Mouse (Mus musculus) fibroblast of lung, adult 2 months (primary cell): ENCODE results near the gene Tmprss7.

ENCODE experiments used
- DNase-seq: peaks from one replicate; pipeline ENCODE4 v3.0.0-alpha.2; 2011; ENCODE audit warnings: low read depth

Gene Tmprss7

GRCm38 (mm10) chr16:45693558-45693957, at the start of gene Tmprss7:
Gene Tmprss7, minus strand, starts transcription at chr16:45693658.
- DNase-seq, result no peak

GRCm38 (mm10) chr16:45742615-45743476, 49.4 kb upstream of the Tmprss7 start, which contains the start of gene Abhd10:
Gene Abhd10, minus strand, starts transcription at chr16:45742955.
- DNase-seq, result peak; percentile 83

- DNase-seq, result no peak
Observed at GRCm38 (mm10) chr16:45737880-45738279, 44.4 kb upstream of the Tmprss7 start.

- no peak for DNase-seq
Observed at GRCm38 (mm10) chr16:45736724-45737123, 43.3 kb upstream of the Tmprss7 start.

- no peak for DNase-seq
Observed at GRCm38 (mm10) chr16:45729163-45729562, 35.7 kb upstream of the Tmprss7 start.

- DNase-seq, result no peak
Observed at GRCm38 (mm10) chr16:45724742-45725102, 31.3 kb upstream of the Tmprss7 start.

- DNase-seq, result no peak
Observed at GRCm38 (mm10) chr16:45724061-45724741, 30.7 kb upstream of the Tmprss7 start, which contains the start of gene Tagln3. Gene Tagln3, minus strand, starts transcription at chr16:45724608.

GRCm38 (mm10) chr16:45723172-45723901, 29.9 kb upstream of the Tmprss7 start:
- no peak for DNase-seq

- no peak for DNase-seq
Observed at GRCm38 (mm10) chr16:45722460-45722951, 29.0 kb upstream of the Tmprss7 start.

- no peak for DNase-seq
Observed at GRCm38 (mm10) chr16:45720022-45720630, 26.7 kb upstream of the Tmprss7 start.

- DNase-seq, result no peak
Observed at GRCm38 (mm10) chr16:45718296-45718695, 24.8 kb upstream of the Tmprss7 start.

- no peak for DNase-seq
Observed at GRCm38 (mm10) chr16:45714489-45715150, 21.2 kb upstream of the Tmprss7 start.

GRCm38 (mm10) chr16:45713878-45714277, 20.4 kb upstream of the Tmprss7 start:
- no peak for DNase-seq

- no peak for DNase-seq
Observed at GRCm38 (mm10) chr16:45713261-45713660, 19.8 kb upstream of the Tmprss7 start.

- no peak for DNase-seq
Observed at GRCm38 (mm10) chr16:45711263-45711662, 17.8 kb upstream of the Tmprss7 start.

- no peak for DNase-seq
Observed at GRCm38 (mm10) chr16:45699301-45699700, 5.8 kb upstream of the Tmprss7 start.

- no peak for DNase-seq
Observed at GRCm38 (mm10) chr16:45697996-45698395, 4.5 kb upstream of the Tmprss7 start.

- no peak for DNase-seq
Observed at GRCm38 (mm10) chr16:45695445-45696160, 2.1 kb upstream of the Tmprss7 start.

- no peak for DNase-seq
Observed at GRCm38 (mm10) chr16:45692851-45693250, 607 bp downstream of the Tmprss7 start.

- no peak for DNase-seq
Observed at GRCm38 (mm10) chr16:45690178-45690577, 3.3 kb downstream of the Tmprss7 start.

GRCm38 (mm10) chr16:45686833-45687232, 6.6 kb downstream of the Tmprss7 start:
- DNase-seq, result no peak
